Mouse (Mus musculus) embryonic facial prominence, embryonic 12.5 days (tissue): ENCODE results near the gene Chst15. TPM values are rescaled to one million over a fixed set of nuclear protein-coding genes. Genes with fewer than 3 reads are reported as not detected.

Source experiments
- ATAC-seq: fragments of 200-750 bp; cut with Nextera tagmentation; 2 replicates; pipeline ENCODE4 v1.8.0; 2017; ENCODE audit not compliant: insufficient number of reproducible peaks, insufficient read depth, low FRiP score, low TSS enrichment
- H3K27ac ChIP-seq: fragments of 300-500 bp; sonication (generic); 2 replicates; pipeline ENCODE4 v1.5.1; 2016; ENCODE audit warnings: mild to moderate bottlenecking
- H3K27me3 ChIP-seq: fragments of 300-500 bp; sonication (generic); 2 replicates; pipeline ENCODE4 v1.6.1; 2016; ENCODE audit warnings: mild to moderate bottlenecking, moderate library complexity
- H3K36me3 ChIP-seq: fragments of 300-500 bp; sonication (generic); 2 replicates; pipeline ENCODE4 v1.6.1; 2016; ENCODE audit warnings: mild to moderate bottlenecking
- H3K4me1 ChIP-seq: fragments of 300-500 bp; sonication (generic); 2 replicates; pipeline ENCODE4 v1.6.1; 2016
- H3K4me2 ChIP-seq: fragments of 300-500 bp; sonication (generic); replicated peaks from 2 replicates; pipeline ENCODE4 v1.6.1; 2016; ENCODE audit warnings: mild to moderate bottlenecking, moderate library complexity
- H3K4me3 ChIP-seq: fragments of 300-500 bp; sonication (generic); 2 replicates; pipeline ENCODE4 v1.5.1; 2016; ENCODE audit warnings: mild to moderate bottlenecking
- H3K9ac ChIP-seq: fragments of 300-500 bp; sonication (generic); 2 replicates; pipeline ENCODE4 v1.6.1; 2016; ENCODE audit warnings: mild to moderate bottlenecking, moderate library complexity
- H3K9me3 ChIP-seq: fragments of 300-500 bp; sonication (generic); 2 replicates; pipeline ENCODE4 v1.6.1; 2016; ENCODE audit warnings: mild to moderate bottlenecking, moderate library complexity
- WGBS: fragments of 180-500 bp; shearing (Covaris S2); methylation state at CpG from one replicate; pipeline ENCODE4 v1.1.7; 2016; 5-methylcytosine and 5-hydroxymethylcytosine counted together
- polyA plus RNA-seq: library from polyadenylated mRNA; unstranded; fragments of >200 nt; fragmentation: Nextera tagmentation; extraction: Ambion mirVana; gene quantifications from 2 replicates; pipeline ENCODE4 v1.2.1, GENCODE M21; 2016

Chst15 gene
- polyA plus RNA-seq, 1 experiment from 2014 or later: 24.6 TPM

- Histone ChIP-seq H3K9me3 (no peaks in the 10 kb centered on the region), H3K4me2 (no peak overlapping the region), H3K27me3 (no peaks in the 10 kb centered on the region), H3K27ac (no peak overlapping the region), H3K36me3 (peaks cover 25% of the 10 kb centered on the region), H3K9ac (no peak overlapping the region), H3K4me3 (no peak overlapping the region), H3K4me1 (no peaks in the 10 kb centered on the region)
- ATAC-seq: no peak
- WGBS: 77% methylated on average over 8 of the region's 8 CpGs
Observed at GRCm38 (mm10) chr7:132236789-132237188, 80.2 kb downstream of the Chst15 start.

- H3K4me1 ChIP-seq: no peaks in the 10 kb centered on the region
- no peaks in the 10 kb centered on the region for H3K27me3 ChIP-seq
- H3K9me3 ChIP-seq: no peaks in the 10 kb centered on the region
- H3K9ac ChIP-seq: no peak overlapping the region
- H3K4me2 ChIP-seq: no peak overlapping the region
- peak overlapping the region; percentile 31; the same call in 1 of the 2 replicates for H3K27ac ChIP-seq
- 52% methylated on average over 3 of the region's 3 CpGs for WGBS
- H3K4me3 ChIP-seq: no peak overlapping the region
- peaks cover 13% of the 10 kb centered on the region; the same call in 1 of the 2 replicates for H3K36me3 ChIP-seq
- ATAC-seq: no peak
Observed at GRCm38 (mm10) chr7:132234250-132234649, 82.8 kb downstream of the Chst15 start.

GRCm38 (mm10) chr7:132233732-132234131, 83.3 kb downstream of the Chst15 start:
- ATAC-seq: no peak
- WGBS: 73% methylated on average over 4 of the region's 4 CpGs
- H3K4me1 ChIP-seq: no peaks in the 10 kb centered on the region
- H3K9me3 ChIP-seq: no peaks in the 10 kb centered on the region
- H3K36me3 ChIP-seq: peaks cover 13% of the 10 kb centered on the region; the same call in 1 of the 2 replicates
- H3K27ac ChIP-seq: peak overlapping the region; percentile 31; the same call in 1 of the 2 replicates
- no peaks in the 10 kb centered on the region for H3K27me3 ChIP-seq
- H3K4me3 ChIP-seq: no peak overlapping the region
- no peak overlapping the region for H3K4me2 ChIP-seq
- H3K9ac ChIP-seq: no peak overlapping the region

GRCm38 (mm10) chr7:132232937-132233336, 84.1 kb downstream of the Chst15 start:
- Histone ChIP-seq H3K27me3 (no peaks in the 10 kb centered on the region), H3K9me3 (no peaks in the 10 kb centered on the region), H3K9ac (no peak overlapping the region), H3K4me3 (no peak overlapping the region), H3K27ac (no peak overlapping the region), H3K4me1 (no peaks in the 10 kb centered on the region), H3K4me2 (no peak overlapping the region), H3K36me3 (peaks cover 10% of the 10 kb centered on the region; the same call in 1 of the 2 replicates)
- 30% methylated on average over 2 of the region's 2 CpGs for WGBS
- no peak for ATAC-seq

- 85% methylated on average over 3 of the region's 3 CpGs for WGBS
- Histone ChIP-seq H3K36me3 (no peaks in the 10 kb centered on the region), H3K4me3 (no peak overlapping the region), H3K9ac (no peak overlapping the region), H3K27ac (no peak overlapping the region), H3K9me3 (no peaks in the 10 kb centered on the region), H3K27me3 (no peaks in the 10 kb centered on the region), H3K4me1 (no peaks in the 10 kb centered on the region), H3K4me2 (no peak overlapping the region)
- ATAC-seq: no peak
Observed at GRCm38 (mm10) chr7:132231476-132231875, 85.6 kb downstream of the Chst15 start.

GRCm38 (mm10) chr7:132230961-132231360, 86.1 kb downstream of the Chst15 start:
- no peaks in the 10 kb centered on the region for H3K36me3 ChIP-seq
- no peaks in the 10 kb centered on the region for H3K4me1 ChIP-seq
- H3K4me2 ChIP-seq: no peak overlapping the region
- ATAC-seq: no peak
- no peak overlapping the region for H3K4me3 ChIP-seq
- 76% methylated on average over 3 of the region's 3 CpGs for WGBS
- no peaks in the 10 kb centered on the region for H3K9me3 ChIP-seq
- no peaks in the 10 kb centered on the region for H3K27me3 ChIP-seq
- no peak overlapping the region for H3K9ac ChIP-seq
- H3K27ac ChIP-seq: no peak overlapping the region

GRCm38 (mm10) chr7:132227075-132227640, 89.9 kb downstream of the Chst15 start:
- Histone ChIP-seq H3K4me3 (no peak overlapping the region), H3K27me3 (0 out of 2 replicates have a peak, but pooled peaks cover 2% of the 10 kb centered on the region), H3K36me3 (no peaks in the 10 kb centered on the region), H3K4me1 (0 out of 2 replicates have a peak, but pooled peaks cover 3% of the 10 kb centered on the region), H3K9me3 (no peaks in the 10 kb centered on the region), H3K4me2 (no peak overlapping the region), H3K27ac (no peak overlapping the region), H3K9ac (no peak overlapping the region)
- 88% methylated on average over 8 of the region's 8 CpGs for WGBS
- no peak for ATAC-seq

GRCm38 (mm10) chr7:132226379-132227074, 90.5 kb downstream of the Chst15 start:
- no peak for ATAC-seq
- Histone ChIP-seq H3K4me1 (0 out of 2 replicates have a peak, but pooled peaks cover 3% of the 10 kb centered on the region), H3K36me3 (no peaks in the 10 kb centered on the region), H3K27ac (no peak overlapping the region), H3K9me3 (no peaks in the 10 kb centered on the region), H3K4me3 (no peak overlapping the region), H3K4me2 (no peak overlapping the region), H3K9ac (no peak overlapping the region), H3K27me3 (0 out of 2 replicates have a peak, but pooled peaks cover 2% of the 10 kb centered on the region)
- WGBS: 54% methylated on average over 6 of the region's 6 CpGs

GRCm38 (mm10) chr7:132223452-132224141, 93.4 kb downstream of the Chst15 start:
- no peaks in the 10 kb centered on the region for H3K36me3 ChIP-seq
- 57% methylated on average over 10 of the region's 10 CpGs for WGBS
- no peaks in the 10 kb centered on the region for H3K9me3 ChIP-seq
- H3K27me3 ChIP-seq: 0 out of 2 replicates have a peak, but pooled peaks cover 2% of the 10 kb centered on the region
- H3K4me3 ChIP-seq: no peak overlapping the region
- H3K4me1 ChIP-seq: 0 out of 2 replicates have a peak, but pooled peaks cover 3% of the 10 kb centered on the region
- ATAC-seq: no peak
- no peak overlapping the region for H3K9ac ChIP-seq
- no peak overlapping the region for H3K4me2 ChIP-seq
- H3K27ac ChIP-seq: no peak overlapping the region

- Histone ChIP-seq H3K9me3 (no peaks in the 10 kb centered on the region), H3K9ac (no peak overlapping the region), H3K4me2 (no peak overlapping the region), H3K36me3 (no peaks in the 10 kb centered on the region), H3K4me3 (no peak overlapping the region), H3K27ac (no peak overlapping the region), H3K27me3 (peaks cover 4% of the 10 kb centered on the region; the same call in 1 of the 2 replicates), H3K4me1 (peaks cover 8% of the 10 kb centered on the region; the same call in 1 of the 2 replicates)
- WGBS: 72% methylated on average over 10 of the region's 10 CpGs
- ATAC-seq: no peak
Observed at GRCm38 (mm10) chr7:132214031-132214430, 103.0 kb downstream of the Chst15 start.

- H3K4me1 ChIP-seq: peaks cover 8% of the 10 kb centered on the region; the same call in 1 of the 2 replicates
- no peak overlapping the region for H3K4me2 ChIP-seq
- no peak overlapping the region for H3K27ac ChIP-seq
- H3K4me3 ChIP-seq: no peak overlapping the region
- peaks cover 4% of the 10 kb centered on the region; the same call in 1 of the 2 replicates for H3K27me3 ChIP-seq
- no peak for ATAC-seq
- no peaks in the 10 kb centered on the region for H3K36me3 ChIP-seq
- 8% methylated on average over 8 of the region's 8 CpGs for WGBS
- H3K9ac ChIP-seq: no peak overlapping the region
- H3K9me3 ChIP-seq: no peaks in the 10 kb centered on the region
Observed at GRCm38 (mm10) chr7:132213460-132213859, 103.6 kb downstream of the Chst15 start.
